Mouse (Mus musculus): ENCODE data around the gene Sgsm2. TPM values are rescaled to one million over a fixed set of nuclear protein-coding genes. Genes with fewer than 3 reads are reported as not detected.

The Sgsm2 gene
- polyA plus RNA-seq, 1 experiment: 2.6 TPM

GRCm38 (mm10) chr11:74831606-74832451, 65.0 kb downstream of the Sgsm2 start:
- Histone ChIP-seq H3K27ac (replicated peaks; ENCODE audit: low read depth, low read length) (peak overlapping the region; percentile 52), H3K4me1 (ENCODE audit: control insufficient read depth, insufficient read depth, insufficient read length, low read length) (peaks cover 17% of the 10 kb centered on the region), H3K4me3 (ENCODE audit: insufficient read depth, low read depth, low read length) (peak overlapping the region; percentile 77)

DNA sequence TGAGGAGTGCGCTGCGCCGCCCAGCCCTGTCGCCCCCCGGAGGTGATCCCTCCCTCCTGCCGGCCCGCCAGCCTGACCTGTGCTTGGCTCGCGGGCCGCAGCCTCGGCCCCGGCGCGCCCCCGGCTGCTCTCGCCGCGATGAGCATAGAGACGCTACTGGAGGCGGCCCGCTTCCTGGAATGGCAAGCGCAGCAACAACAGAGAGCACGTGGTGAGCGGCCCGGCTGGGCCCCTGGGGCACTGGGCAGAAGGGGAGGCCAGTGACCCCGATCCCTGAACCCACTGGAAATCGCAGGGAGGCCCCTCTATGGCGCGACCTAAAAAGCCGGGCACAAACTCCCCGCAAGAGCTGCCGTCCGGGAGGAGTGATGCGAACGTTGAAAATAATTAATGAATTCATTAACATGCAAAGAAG, 65.7 kb downstream of the Sgsm2 start:
- peak overlapping the region; percentile 77 for H3K4me3 ChIP-seq (ENCODE audit: insufficient read depth, low read depth, low read length)
- H3K27ac ChIP-seq (replicated peaks; ENCODE audit: low read depth, low read length): peak overlapping the region; percentile 52

GRCm38 (mm10) chr11:74830256-74831161, 66.4 kb downstream of the Sgsm2 start, which contains the start of gene Mnt:
TSS of gene Mnt (plus strand) at chr11:74830920.
- Histone ChIP-seq H3K4me1 (ENCODE audit: control insufficient read depth, insufficient read depth, insufficient read length, low read length) (peaks cover 17% of the 10 kb centered on the region), H3K4me3 (ENCODE audit: insufficient read depth, low read depth, low read length) (peak within 1 kb of the TSS; percentile 77), H3K27ac (replicated peaks; ENCODE audit: low read depth, low read length) (peak within 1 kb of the TSS; percentile 100)

More for the DNA sequence above, 65.7 kb downstream of the Sgsm2 start:
- peaks cover 17% of the 10 kb centered on the region for H3K4me1 ChIP-seq (ENCODE audit: control insufficient read depth, insufficient read depth, insufficient read length, low read length)

- peaks cover 17% of the 10 kb centered on the region for H3K4me1 ChIP-seq (ENCODE audit: control insufficient read depth, insufficient read depth, insufficient read length, low read length)
These were observed 67.0 kb downstream of the Sgsm2 start for GRCm38 (mm10) chr11:74829812-74830211.

GRCm38 (mm10) chr11:74828965-74829550, 67.8 kb downstream of the Sgsm2 start:
- Histone ChIP-seq H3K4me1 (ENCODE audit: control insufficient read depth, insufficient read depth, insufficient read length, low read length) (peaks cover 13% of the 10 kb centered on the region), H3K27ac (replicated peaks; ENCODE audit: low read depth, low read length) (peak overlapping the region; percentile 97; the same call in 1 of the 2 replicates), H3K4me3 (ENCODE audit: insufficient read depth, low read depth, low read length) (0 out of 2 replicates have a peak overlapping the region, but pooled peaks have one; percentile 66)

More at GRCm38 (mm10) chr11:74829812-74830211, 67.0 kb downstream of the Sgsm2 start:
- H3K4me3 ChIP-seq (ENCODE audit: insufficient read depth, low read depth, low read length): peak overlapping the region; percentile 66
- H3K27ac ChIP-seq (replicated peaks; ENCODE audit: low read depth, low read length): peak overlapping the region; percentile 97

- H3K4me1 ChIP-seq (ENCODE audit: control insufficient read depth, insufficient read depth, insufficient read length, low read length): peaks cover 8% of the 10 kb centered on the region
- H3K4me3 ChIP-seq (ENCODE audit: insufficient read depth, low read depth, low read length): no peak overlapping the region
- H3K27ac ChIP-seq (replicated peaks; ENCODE audit: low read depth, low read length): 0 out of 2 replicates have a peak overlapping the region, but pooled peaks have one; percentile 14
These were observed 68.4 kb downstream of the Sgsm2 start for GRCm38 (mm10) chr11:74828404-74828931.

GRCm38 (mm10) chr11:74827791-74828403, 69.0 kb downstream of the Sgsm2 start:
- H3K4me1 ChIP-seq (ENCODE audit: control insufficient read depth, insufficient read depth, insufficient read length, low read length): peaks cover 7% of the 10 kb centered on the region
- 0 out of 2 replicates have a peak overlapping the region, but pooled peaks have one; percentile 46 for H3K27ac ChIP-seq (replicated peaks; ENCODE audit: low read depth, low read length)
- no peak overlapping the region for H3K4me3 ChIP-seq (ENCODE audit: insufficient read depth, low read depth, low read length)

DNA sequence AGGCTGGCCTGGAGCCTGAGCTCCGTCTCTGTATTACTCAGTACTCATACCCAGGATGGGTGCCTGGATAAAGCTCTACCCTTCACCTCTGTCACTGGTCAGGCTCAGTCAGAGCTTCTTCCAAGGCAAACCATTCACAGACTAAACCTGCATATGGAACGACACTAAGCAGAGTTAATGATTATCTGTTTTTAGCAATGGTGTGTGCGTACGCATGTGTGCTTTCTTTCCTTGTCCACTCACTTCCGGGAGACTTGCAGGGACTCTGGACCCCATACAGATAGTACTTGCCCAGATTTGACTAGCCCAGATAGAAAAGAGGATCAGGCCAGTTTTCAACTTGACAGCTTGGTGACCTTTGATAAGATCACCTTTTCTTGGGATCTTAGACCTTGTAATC, 70.2 kb downstream of the Sgsm2 start:
- H3K27ac ChIP-seq (replicated peaks; ENCODE audit: low read depth, low read length): 0 out of 2 replicates have a peak overlapping the region, but pooled peaks have one; percentile 3

DNA sequence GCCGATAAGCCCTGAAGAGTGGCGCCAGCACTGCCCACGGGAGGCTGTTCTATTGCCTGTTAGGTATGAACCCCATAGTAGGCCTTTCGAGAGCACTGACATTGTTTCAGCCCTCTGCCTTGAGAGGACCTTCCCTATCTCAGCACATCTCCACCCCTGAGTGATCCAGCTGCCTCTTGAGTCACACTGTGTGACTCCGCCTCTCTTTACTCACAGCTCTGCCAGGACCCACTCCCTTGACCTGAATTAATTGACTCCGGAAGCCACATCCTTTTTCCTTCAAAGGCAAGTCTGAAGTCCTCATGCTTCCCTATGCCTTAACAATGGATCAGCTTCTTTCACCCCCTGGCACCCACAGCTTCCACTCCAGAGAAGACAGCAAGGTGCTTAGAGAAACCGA, 70.7 kb downstream of the Sgsm2 start:
- Histone ChIP-seq H3K27ac (replicated peaks; ENCODE audit: low read depth, low read length) (no peak overlapping the region; the same call in 1 of the 2 replicates), H3K4me3 (ENCODE audit: insufficient read depth, low read depth, low read length) (no peak overlapping the region), H3K4me1 (ENCODE audit: control insufficient read depth, insufficient read depth, insufficient read length, low read length) (peaks cover 3% of the 10 kb centered on the region; the same call in 1 of the 2 replicates)

More for the DNA sequence above, 70.2 kb downstream of the Sgsm2 start:
- Histone ChIP-seq H3K4me1 (ENCODE audit: control insufficient read depth, insufficient read depth, insufficient read length, low read length) (peaks cover 3% of the 10 kb centered on the region; the same call in 1 of the 2 replicates), H3K4me3 (ENCODE audit: insufficient read depth, low read depth, low read length) (no peak overlapping the region)

DNA sequence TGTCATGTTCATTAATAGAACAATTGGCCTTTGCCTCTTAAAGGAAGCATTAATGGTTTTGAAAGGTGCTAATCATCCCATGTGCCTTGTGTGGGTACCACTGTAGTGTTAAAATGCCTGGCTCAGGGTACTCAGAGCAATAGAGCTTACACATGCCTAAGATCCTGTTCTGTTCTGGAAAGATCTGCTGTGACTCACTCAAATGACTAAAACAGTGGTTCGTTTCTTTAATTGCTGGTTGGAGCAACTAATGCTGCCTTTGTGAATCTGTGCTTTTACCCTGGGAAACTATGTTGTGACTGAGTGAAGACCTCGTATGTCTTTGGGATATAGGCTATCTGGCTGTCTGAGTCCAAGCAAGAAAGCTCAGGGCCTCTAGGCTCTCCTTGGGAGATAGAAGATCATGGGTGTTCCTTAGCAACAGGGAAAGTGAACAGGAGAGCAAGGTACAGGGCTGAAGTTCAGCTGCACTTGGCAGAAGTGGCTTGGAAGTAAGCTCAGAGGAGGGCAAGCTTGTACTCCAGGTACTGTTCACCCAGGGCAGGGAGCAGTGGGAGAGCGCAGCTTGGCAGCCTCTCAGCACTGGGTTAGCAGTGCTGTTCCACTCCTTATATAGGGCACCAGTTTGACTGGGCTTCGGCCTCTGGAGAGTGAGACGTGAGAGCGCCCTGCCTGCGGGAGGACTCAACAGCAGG, 74.0 kb downstream of the Sgsm2 start:
- H3K4me3 ChIP-seq (ENCODE audit: insufficient read depth, low read depth, low read length): no peak overlapping the region
- H3K4me1 ChIP-seq (ENCODE audit: control insufficient read depth, insufficient read depth, insufficient read length, low read length): no peaks in the 10 kb centered on the region
- H3K27ac ChIP-seq (replicated peaks; ENCODE audit: low read depth, low read length): no peak overlapping the region

GRCm38 (mm10) chr11:74821463-74821862, 75.4 kb downstream of the Sgsm2 start:
- Histone ChIP-seq H3K4me1 (ENCODE audit: control insufficient read depth, insufficient read depth, insufficient read length, low read length) (no peaks in the 10 kb centered on the region), H3K4me3 (ENCODE audit: insufficient read depth, low read depth, low read length) (no peak overlapping the region), H3K27ac (replicated peaks; ENCODE audit: low read depth, low read length) (no peak overlapping the region)

- Histone ChIP-seq H3K27ac (replicated peaks; ENCODE audit: low read depth, low read length) (no peak overlapping the region), H3K4me3 (ENCODE audit: insufficient read depth, low read depth, low read length) (no peak overlapping the region)
These were observed 75.9 kb downstream of the Sgsm2 start for GRCm38 (mm10) chr11:74820921-74821320.

GRCm38 (mm10) chr11:74815795-74816194, 81.1 kb downstream of the Sgsm2 start:
- Histone ChIP-seq H3K27ac (replicated peaks; ENCODE audit: low read depth, low read length) (no peak overlapping the region), H3K4me3 (ENCODE audit: insufficient read depth, low read depth, low read length) (no peak overlapping the region), H3K4me1 (ENCODE audit: control insufficient read depth, insufficient read depth, insufficient read length, low read length) (no peaks in the 10 kb centered on the region)

More at GRCm38 (mm10) chr11:74820921-74821320, 75.9 kb downstream of the Sgsm2 start:
- no peaks in the 10 kb centered on the region for H3K4me1 ChIP-seq (ENCODE audit: control insufficient read depth, insufficient read depth, insufficient read length, low read length)

Measured in brown adipose tissue, adult 24 weeks (tissue).